Mouse (Mus musculus): ENCODE results near the gene Ccdc177. TPM values are rescaled to one million over a fixed set of nuclear protein-coding genes. Genes with fewer than 3 reads are reported as not detected.

The Ccdc177 gene
- polyA plus RNA-seq, 1 experiment: not detected

DNA sequence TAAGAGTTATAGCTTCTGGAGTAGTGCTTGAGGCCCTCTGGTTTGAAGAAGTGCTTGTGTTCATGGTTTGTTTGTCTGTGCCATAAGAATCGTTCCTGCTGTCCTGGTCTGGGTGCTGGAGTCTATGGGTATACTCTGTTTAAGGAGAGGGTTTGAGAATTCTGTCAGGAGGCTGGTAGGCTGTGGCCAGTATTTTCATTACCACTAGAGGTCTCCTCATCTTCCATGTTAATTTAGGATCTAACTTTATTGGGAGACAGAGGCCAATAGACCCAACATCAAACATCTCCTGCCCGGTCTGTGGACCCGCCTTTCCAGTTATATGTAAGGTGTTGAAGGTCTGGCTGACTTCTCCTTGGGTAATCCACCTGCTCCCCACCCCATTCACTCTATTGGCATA is 22.4 kb upstream of the Ccdc177 start:
- Histone ChIP-seq H3K4me3 (ENCODE audit: insufficient read depth, poor library complexity, severe bottlenecking) (no peak overlapping the region), H3K27me3 (ENCODE audit: control insufficient read depth, insufficient read depth, insufficient read length) (no peaks in the 10 kb centered on the region), H3K79me3 (ENCODE audit: low read depth) (no peaks in the 10 kb centered on the region), H3K79me2 (ENCODE audit: control insufficient read depth, insufficient read depth) (no peaks in the 10 kb centered on the region), H3ac (ENCODE audit: control insufficient read depth, insufficient read length, low read depth) (no peak overlapping the region), H3K36me3 (ENCODE audit: control insufficient read depth, insufficient read depth) (no peaks in the 10 kb centered on the region)
- TF ChIP-seq MYOD1 (IDR thresholded peaks at IDR 0.05; ENCODE audit: control insufficient read depth, insufficient read length, low read depth): no peak
- no peak for TF ChIP-seq CTCF (IDR thresholded peaks at IDR 0.05; ENCODE audit: control insufficient read depth, insufficient read depth, insufficient read length)
- TF ChIP-seq USF1 (IDR thresholded peaks at IDR 0.05; ENCODE audit: low read depth): no peak
- TF ChIP-seq FOSL1 (IDR thresholded peaks at IDR 0.05; ENCODE audit: insufficient read depth, low read length, poor library complexity, severe bottlenecking): no peak
- TF ChIP-seq CEBPB (IDR thresholded peaks at IDR 0.05; ENCODE audit: low read depth): no peak
- no peak for TF ChIP-seq MYOG (IDR thresholded peaks at IDR 0.05; ENCODE audit: control insufficient read depth, extremely low read depth, insufficient read length)
- TF ChIP-seq MAX (IDR thresholded peaks at IDR 0.05): no peak

DNA sequence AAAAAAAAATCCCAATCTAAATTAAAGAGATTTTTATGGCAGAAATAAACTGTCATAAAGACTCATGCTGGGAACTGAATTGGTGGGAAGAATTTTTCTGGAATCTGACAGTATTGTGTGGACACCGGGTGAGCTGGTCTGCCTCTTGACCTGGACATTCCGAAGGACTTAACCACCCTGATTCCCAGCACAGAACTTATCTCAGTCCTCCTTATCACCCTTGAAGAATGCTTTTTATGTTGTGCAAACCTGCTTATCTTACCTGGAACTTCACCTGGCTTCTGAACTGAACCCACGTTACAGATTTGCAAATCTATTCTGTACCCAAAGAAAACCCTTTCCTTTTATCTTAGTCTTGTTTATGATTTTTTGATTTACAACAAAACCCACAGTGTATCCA is 21.7 kb upstream of the Ccdc177 start:
- H3K79me3 ChIP-seq (ENCODE audit: low read depth): no peaks in the 10 kb centered on the region
- no peaks in the 10 kb centered on the region for H3K27me3 ChIP-seq (ENCODE audit: control insufficient read depth, insufficient read depth, insufficient read length)
- no peaks in the 10 kb centered on the region for H3K36me3 ChIP-seq (ENCODE audit: control insufficient read depth, insufficient read depth)
- H3K4me3 ChIP-seq (ENCODE audit: insufficient read depth, poor library complexity, severe bottlenecking): no peak overlapping the region
- H3K79me2 ChIP-seq (ENCODE audit: control insufficient read depth, insufficient read depth): no peaks in the 10 kb centered on the region
- H3ac ChIP-seq (ENCODE audit: control insufficient read depth, insufficient read length, low read depth): no peak overlapping the region
- no peak for TF ChIP-seq FOSL1 (IDR thresholded peaks at IDR 0.05; ENCODE audit: insufficient read depth, low read length, poor library complexity, severe bottlenecking)
- TF ChIP-seq MAX (IDR thresholded peaks at IDR 0.05): no peak
- TF ChIP-seq USF1 (IDR thresholded peaks at IDR 0.05; ENCODE audit: low read depth): no peak
- TF ChIP-seq CTCF (IDR thresholded peaks at IDR 0.05; ENCODE audit: control insufficient read depth, insufficient read depth, insufficient read length): no peak
- no peak for TF ChIP-seq MYOD1 (IDR thresholded peaks at IDR 0.05; ENCODE audit: control insufficient read depth, insufficient read length, low read depth)
- TF ChIP-seq CEBPB (IDR thresholded peaks at IDR 0.05; ENCODE audit: low read depth): no peak
- no peak for TF ChIP-seq MYOG (IDR thresholded peaks at IDR 0.05; ENCODE audit: control insufficient read depth, extremely low read depth, insufficient read length)

DNA sequence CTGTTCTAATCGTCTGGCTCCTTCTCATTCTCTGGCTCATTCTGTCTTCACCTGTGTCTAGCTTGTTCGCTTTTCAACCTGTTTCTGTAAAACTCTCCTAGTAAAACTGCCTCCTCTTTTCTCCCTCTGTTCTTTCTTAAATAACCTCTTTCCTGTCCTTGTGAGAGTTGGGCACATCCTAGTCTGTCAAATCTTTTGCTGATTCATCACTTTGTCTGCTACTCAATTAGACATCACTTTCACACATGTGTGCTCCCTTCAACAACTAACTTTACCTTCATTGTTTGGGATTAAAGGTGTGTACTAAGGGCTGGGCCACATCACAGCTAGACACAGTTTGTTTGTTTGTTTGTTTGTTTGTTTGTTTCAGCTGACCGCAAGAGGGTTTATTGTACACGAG is 19.3 kb upstream of the Ccdc177 start:
- no peaks in the 10 kb centered on the region for H3K36me3 ChIP-seq (ENCODE audit: control insufficient read depth, insufficient read depth)
- no peaks in the 10 kb centered on the region for H3K27me3 ChIP-seq (ENCODE audit: control insufficient read depth, insufficient read depth, insufficient read length)
- H3ac ChIP-seq (ENCODE audit: control insufficient read depth, insufficient read length, low read depth): no peak overlapping the region
- H3K79me2 ChIP-seq (ENCODE audit: control insufficient read depth, insufficient read depth): no peaks in the 10 kb centered on the region
- H3K4me3 ChIP-seq (ENCODE audit: insufficient read depth, poor library complexity, severe bottlenecking): no peak overlapping the region
- TF ChIP-seq MYOG (IDR thresholded peaks at IDR 0.05; ENCODE audit: control insufficient read depth, extremely low read depth, insufficient read length) (no peak), CEBPB (IDR thresholded peaks at IDR 0.05; ENCODE audit: low read depth) (no peak), MYOD1 (IDR thresholded peaks at IDR 0.05; ENCODE audit: control insufficient read depth, insufficient read length, low read depth) (no peak), USF1 (IDR thresholded peaks at IDR 0.05; ENCODE audit: low read depth) (no peak), MAX (IDR thresholded peaks at IDR 0.05) (no peak)
- H3K79me3 ChIP-seq (ENCODE audit: low read depth): no peaks in the 10 kb centered on the region

DNA sequence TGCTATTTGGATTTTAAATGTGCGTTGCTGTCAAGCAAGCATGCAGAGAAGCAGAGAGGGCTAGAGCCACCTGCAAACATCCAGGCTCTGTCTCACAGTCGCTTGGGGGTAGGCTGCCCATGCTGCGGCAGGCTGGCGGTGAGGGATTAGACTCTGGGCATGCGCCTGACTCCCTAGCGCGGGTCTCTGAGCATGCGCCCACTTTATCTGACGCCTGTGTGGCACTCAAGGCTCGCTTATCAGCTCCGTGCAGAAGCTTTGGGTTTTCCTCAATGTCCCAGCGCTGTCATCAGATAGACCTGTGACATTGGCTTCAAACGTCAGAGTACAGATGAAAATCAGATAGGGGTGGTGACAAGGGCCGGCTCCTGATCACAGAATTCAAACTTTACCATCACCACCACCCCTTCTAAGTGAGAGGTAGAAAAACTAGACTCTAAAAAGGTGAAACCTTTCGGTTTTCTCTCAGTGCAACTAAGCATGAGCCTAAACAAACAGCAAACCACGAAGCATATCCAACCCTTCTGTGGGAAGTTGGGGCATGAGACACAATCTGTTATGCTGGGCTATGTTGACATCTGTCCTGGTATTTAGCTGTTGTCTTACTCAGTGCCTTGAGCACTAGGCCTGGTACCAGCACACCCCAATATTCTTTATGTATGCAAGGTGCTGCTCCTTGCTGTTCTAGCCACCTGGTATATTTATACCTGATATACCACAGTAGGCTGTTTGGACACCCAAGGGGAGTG is 17.9 kb upstream of the Ccdc177 start:
- Histone ChIP-seq H3K79me3 (ENCODE audit: low read depth) (no peaks in the 10 kb centered on the region), H3K27me3 (ENCODE audit: control insufficient read depth, insufficient read depth, insufficient read length) (no peaks in the 10 kb centered on the region), H3K79me2 (ENCODE audit: control insufficient read depth, insufficient read depth) (no peaks in the 10 kb centered on the region), H3ac (ENCODE audit: control insufficient read depth, insufficient read length, low read depth) (no peak overlapping the region), H3K4me3 (ENCODE audit: insufficient read depth, poor library complexity, severe bottlenecking) (no peak overlapping the region), H3K36me3 (ENCODE audit: control insufficient read depth, insufficient read depth) (no peaks in the 10 kb centered on the region)
- TF ChIP-seq CTCF (IDR thresholded peaks at IDR 0.05; ENCODE audit: control insufficient read depth, insufficient read depth, insufficient read length): no peak
- no peak for TF ChIP-seq CEBPB (IDR thresholded peaks at IDR 0.05; ENCODE audit: low read depth)
- TF ChIP-seq MYOD1 (IDR thresholded peaks at IDR 0.05; ENCODE audit: control insufficient read depth, insufficient read length, low read depth): no peak
- no peak for TF ChIP-seq MYOG (IDR thresholded peaks at IDR 0.05; ENCODE audit: control insufficient read depth, extremely low read depth, insufficient read length)
- no peak for TF ChIP-seq FOSL1 (IDR thresholded peaks at IDR 0.05; ENCODE audit: insufficient read depth, low read length, poor library complexity, severe bottlenecking)
- no peak for TF ChIP-seq MAX (IDR thresholded peaks at IDR 0.05)
- TF ChIP-seq USF1 (IDR thresholded peaks at IDR 0.05; ENCODE audit: low read depth): no peak

DNA sequence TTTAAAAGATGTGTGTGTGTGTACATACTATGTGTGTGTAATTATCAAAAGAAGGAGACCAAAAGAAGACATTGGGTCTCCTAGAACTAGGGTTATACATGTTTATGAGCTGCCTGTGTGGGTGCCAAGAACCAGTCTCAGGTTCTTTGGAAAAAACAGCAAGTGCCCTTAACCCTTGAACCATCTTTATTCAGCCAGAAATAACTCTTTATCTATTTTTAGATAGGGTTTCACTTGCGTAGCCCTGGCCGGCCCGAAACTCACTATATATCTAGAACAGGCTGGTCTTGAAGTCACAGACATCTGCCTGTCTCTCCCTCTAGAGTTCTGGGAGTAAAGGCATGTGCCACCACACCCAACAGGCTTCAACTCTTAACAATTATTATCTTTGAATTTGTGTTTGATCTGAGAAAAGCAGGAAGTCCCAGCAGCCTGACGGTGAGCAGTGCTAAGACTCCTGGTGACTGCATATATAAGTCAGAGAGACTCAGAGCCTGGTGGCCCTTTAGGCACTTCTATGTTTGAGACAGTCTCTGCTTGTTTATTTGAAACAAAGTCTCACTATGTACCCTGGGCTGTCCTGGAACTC is 15.7 kb upstream of the Ccdc177 start:
- no peaks in the 10 kb centered on the region for H3K79me2 ChIP-seq (ENCODE audit: control insufficient read depth, insufficient read depth)
- no peaks in the 10 kb centered on the region for H3K27me3 ChIP-seq (ENCODE audit: control insufficient read depth, insufficient read depth, insufficient read length)
- H3K4me3 ChIP-seq (ENCODE audit: insufficient read depth, poor library complexity, severe bottlenecking): no peak overlapping the region
- no peaks in the 10 kb centered on the region for H3K79me3 ChIP-seq (ENCODE audit: low read depth)
- no peak overlapping the region for H3ac ChIP-seq (ENCODE audit: control insufficient read depth, insufficient read length, low read depth)
- TF ChIP-seq CTCF (IDR thresholded peaks at IDR 0.05; ENCODE audit: control insufficient read depth, insufficient read depth, insufficient read length): no peak
- TF ChIP-seq MYOD1 (IDR thresholded peaks at IDR 0.05; ENCODE audit: control insufficient read depth, insufficient read length, low read depth): no peak
- no peak for TF ChIP-seq USF1 (IDR thresholded peaks at IDR 0.05; ENCODE audit: low read depth)
- no peak for TF ChIP-seq MAX (IDR thresholded peaks at IDR 0.05)
- TF ChIP-seq MYOG (IDR thresholded peaks at IDR 0.05; ENCODE audit: control insufficient read depth, extremely low read depth, insufficient read length): no peak
- TF ChIP-seq CEBPB (IDR thresholded peaks at IDR 0.05; ENCODE audit: low read depth): no peak
- TF ChIP-seq FOSL1 (IDR thresholded peaks at IDR 0.05; ENCODE audit: insufficient read depth, low read length, poor library complexity, severe bottlenecking): no peak
- no peaks in the 10 kb centered on the region for H3K36me3 ChIP-seq (ENCODE audit: control insufficient read depth, insufficient read depth)
